28 mouse cellular contexts compared by ENCODE assay signal in the genomic region with DNA sequence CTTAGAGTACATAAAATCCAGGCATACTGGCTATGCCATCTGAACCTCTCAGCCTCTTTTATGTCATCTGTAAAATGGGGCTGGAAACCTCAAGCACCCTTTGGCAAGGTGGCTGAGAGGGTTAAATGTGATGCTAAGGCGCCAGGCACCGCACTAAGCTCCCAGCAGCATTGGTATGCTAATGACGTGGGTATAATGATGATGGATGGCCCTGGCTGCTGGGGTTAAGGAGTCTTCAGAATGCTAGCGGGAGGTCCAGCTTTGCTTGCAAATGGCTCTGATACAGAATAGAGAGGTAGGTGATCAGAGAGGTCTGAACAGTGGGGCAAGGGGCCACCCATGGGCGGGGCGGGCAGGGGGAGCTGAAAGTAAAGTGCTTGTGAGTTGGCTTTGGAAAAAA.
DNase-seq lines count a peak whose midpoint lies in the region; ATAC-seq and TF ChIP-seq lines count a peak whose summit lies in the region.
"Had no signal": no experiment of that assay in that cellular context is flagged by ENCODE, and none has a peak within 500 bp of the region (broad histone marks: within the 10 kb centered on the region; RNA-seq: fewer than 3 reads in every experiment).

No protein-coding gene starts in this region.

- H3K4me3 ChIP-seq in hindbrain, embryonic 11.5 days (ENCODE audit: low read depth, low read length): no peak overlapping the region
- H3K4me3 ChIP-seq in hindbrain, embryonic 12.5 days: no peak overlapping the region
- H3K4me3 ChIP-seq in neural tube, embryonic 11.5 days (ENCODE audit: low read depth, low read length): no peak overlapping the region
- H3K4me3 ChIP-seq in midbrain, embryonic 14.5 days (replicated peaks; ENCODE audit: low read depth, low read length): no peak overlapping the region
- no peak overlapping the region for H3K4me3 ChIP-seq in lung, postnatal 0 days (ENCODE audit: low read depth, low read length)
- H3K4me3 ChIP-seq: embryonic facial prominence, embryonic 12.5 days; liver, embryonic 15.5 days; neural tube, embryonic 15.5 days had no signal

- TF ChIP-seq CTCF in brain, embryonic 14.5 days (IDR thresholded peaks at IDR 0.05; ENCODE audit: borderline replicate concordance, extremely low read depth, insufficient read depth, insufficient read length): no peak
- no peak for TF ChIP-seq CTCF in lung, postnatal 0 days (IDR thresholded peaks at IDR 0.05)

- WGBS in hindbrain, embryonic 11.5 days: 2% methylated on average over 6 of the region's 6 CpGs
- WGBS in hindbrain, embryonic 12.5 days: 6% methylated on average over 6 of the region's 6 CpGs
- WGBS in neural tube, embryonic 11.5 days: 3% methylated on average over 6 of the region's 6 CpGs
- WGBS in midbrain, embryonic 14.5 days: 4% methylated on average over 6 of the region's 6 CpGs
- 24% methylated on average over 6 of the region's 6 CpGs for WGBS in lung, postnatal 0 days

- no peaks in the 10 kb centered on the region for H3K27me3 ChIP-seq in hindbrain, embryonic 11.5 days (ENCODE audit: control insufficient read depth, insufficient read depth, low read length)
- H3K27me3 ChIP-seq in hindbrain, embryonic 12.5 days: 0 out of 2 replicates have a peak, but pooled peaks cover 3% of the 10 kb centered on the region
- no peaks in the 10 kb centered on the region for H3K27me3 ChIP-seq in neural tube, embryonic 11.5 days (ENCODE audit: control insufficient read depth, insufficient read depth, low read length)
- no peaks in the 10 kb centered on the region for H3K27me3 ChIP-seq in midbrain, embryonic 14.5 days (ENCODE audit: control insufficient read depth, insufficient read depth, low read length)
- H3K27me3 ChIP-seq in lung, postnatal 0 days (replicated peaks; ENCODE audit: insufficient read depth, low read length): no peaks in the 10 kb centered on the region
- H3K27me3 ChIP-seq: embryonic facial prominence, embryonic 12.5 days; liver, embryonic 15.5 days had no signal

- no peaks in the 10 kb centered on the region for H3K36me3 ChIP-seq in hindbrain, embryonic 11.5 days (ENCODE audit: control insufficient read depth, insufficient read depth, low read length)
- H3K36me3 ChIP-seq in hindbrain, embryonic 12.5 days: no peaks in the 10 kb centered on the region
- no peaks in the 10 kb centered on the region for H3K36me3 ChIP-seq in neural tube, embryonic 11.5 days (ENCODE audit: control insufficient read depth, insufficient read depth, low read length)
- H3K36me3 ChIP-seq in midbrain, embryonic 14.5 days (ENCODE audit: control insufficient read depth, insufficient read depth, low read length): no peaks in the 10 kb centered on the region
- H3K36me3 ChIP-seq in lung, postnatal 0 days (ENCODE audit: insufficient read depth, low read length): no peaks in the 10 kb centered on the region
- H3K36me3 ChIP-seq: embryonic facial prominence, embryonic 12.5 days; liver, embryonic 15.5 days; neural tube, embryonic 15.5 days had no signal

- H3K4me1 ChIP-seq in hindbrain, embryonic 11.5 days (replicated peaks; ENCODE audit: control insufficient read depth, insufficient read depth, low read length): peaks cover 5% of the 10 kb centered on the region
- peaks cover 12% of the 10 kb centered on the region for H3K4me1 ChIP-seq in hindbrain, embryonic 12.5 days
- H3K4me1 ChIP-seq in neural tube, embryonic 11.5 days (ENCODE audit: control insufficient read depth, insufficient read depth, low read length): peaks cover 6% of the 10 kb centered on the region; the same call in 1 of the 2 replicates
- H3K4me1 ChIP-seq in midbrain, embryonic 14.5 days (ENCODE audit: control insufficient read depth, insufficient read depth, low read length): 0 out of 2 replicates have a peak, but pooled peaks cover 4% of the 10 kb centered on the region
- no peaks in the 10 kb centered on the region for H3K4me1 ChIP-seq in lung, postnatal 0 days (ENCODE audit: insufficient read depth, low read depth, low read length)
- H3K4me1 ChIP-seq: embryonic facial prominence, embryonic 12.5 days; liver, embryonic 15.5 days; neural tube, embryonic 15.5 days had no signal

- no peak overlapping the region for H3K27ac ChIP-seq in hindbrain, embryonic 11.5 days (ENCODE audit: low read depth, low read length)
- H3K27ac ChIP-seq in hindbrain, embryonic 12.5 days: no peak overlapping the region
- no peak overlapping the region for H3K27ac ChIP-seq in neural tube, embryonic 11.5 days (ENCODE audit: low read depth, low read length)
- H3K27ac ChIP-seq in midbrain, embryonic 14.5 days (replicated peaks; ENCODE audit: low read depth, low read length): no peak overlapping the region
- H3K27ac ChIP-seq in lung, postnatal 0 days (ENCODE audit: low read length): no peak overlapping the region
- H3K27ac ChIP-seq: embryonic facial prominence, embryonic 12.5 days; kidney, postnatal 0 days; liver, embryonic 15.5 days; neural tube, embryonic 15.5 days had no signal

- TF ChIP-seq EP300 in lung, postnatal 0 days (IDR thresholded peaks at IDR 0.05): no peak

- peak; percentile 57 for ATAC-seq in hindbrain, embryonic 11.5 days (ENCODE audit: low FRiP score)
- ATAC-seq in hindbrain, embryonic 12.5 days (ENCODE audit: low FRiP score): no peak
- ATAC-seq in neural tube, embryonic 11.5 days (ENCODE audit: insufficient read depth, low FRiP score, low TSS enrichment): no peak
- no peak for ATAC-seq in midbrain, embryonic 14.5 days (ENCODE audit: low FRiP score, low TSS enrichment)
- no peak for ATAC-seq in lung, postnatal 0 days
- ATAC-seq: forebrain, embryonic 14.5 days; intestine, embryonic 16.5 days had no signal

- no peak for TF ChIP-seq POLR2A in brain, embryonic 14.5 days (IDR thresholded peaks at IDR 0.05; ENCODE audit: borderline replicate concordance, extremely low read depth, insufficient read depth, insufficient read length, poor library complexity, severe bottlenecking)

- H3K4me2 ChIP-seq in hindbrain, embryonic 11.5 days (replicated peaks; ENCODE audit: low read depth, low read length): no peak overlapping the region
- no peak overlapping the region for H3K4me2 ChIP-seq in hindbrain, embryonic 12.5 days (replicated peaks)
- H3K4me2 ChIP-seq in neural tube, embryonic 11.5 days (ENCODE audit: low read depth): no peak overlapping the region
- H3K4me2 ChIP-seq in midbrain, embryonic 14.5 days (ENCODE audit: low read length): no peak overlapping the region
- H3K4me2 ChIP-seq in lung, postnatal 0 days (replicated peaks; ENCODE audit: low read depth, low read length): no peak overlapping the region
- H3K4me2 ChIP-seq: embryonic facial prominence, embryonic 12.5 days; heart, embryonic 11.5 days; liver, embryonic 15.5 days; lung, embryonic 14.5 days; neural tube, embryonic 15.5 days had no signal

- DNase-seq in hindbrain, embryonic 11.5 days (ENCODE audit: low spot score): peak; percentile 74
- DNase-seq in neural tube, embryonic 11.5 days (ENCODE audit: low spot score): peak; percentile 53
- no peak for DNase-seq in neural tube, embryonic 10.5 days (ENCODE audit: extremely low spot score, low spot score)
- DNase-seq in brain, embryonic 14.5 days (ENCODE audit: low read depth): peak; percentile 48
- DNase-seq in midbrain, embryonic 14.5 days: peak; percentile 40
- DNase-seq in urinary bladder, postnatal 36 days (ENCODE audit: low spot score in 2 of 2): no peak
- DNase-seq in lung, postnatal 0 days (ENCODE audit: low spot score): no peak
- DNase-seq: adrenal gland, postnatal 14 days; cerebellum, adult 11-12 months; cerebellum, adult 9-11 months; gastrocnemius, postnatal 25 days; heart, adult 18-20 months; heart, postnatal 36 days; kidney, adult 8-10 months; layer of hippocampus, adult 9-11 months; lung, embryonic 14.5 days; retina, postnatal 1 day; right cerebral cortex, postnatal 4 days; thymus, adult 2 months; thymus, postnatal 36 days had no signal

- H3K9ac ChIP-seq in hindbrain, embryonic 11.5 days (ENCODE audit: low read depth, low read length): no peak overlapping the region
- H3K9ac ChIP-seq in hindbrain, embryonic 12.5 days: no peak overlapping the region
- no peak overlapping the region for H3K9ac ChIP-seq in neural tube, embryonic 11.5 days (ENCODE audit: low read length)
- no peak overlapping the region for H3K9ac ChIP-seq in midbrain, embryonic 14.5 days (replicated peaks; ENCODE audit: low read length)
- no peak overlapping the region for H3K9ac ChIP-seq in lung, postnatal 0 days (replicated peaks; ENCODE audit: low read depth)
- H3K9ac ChIP-seq: embryonic facial prominence, embryonic 12.5 days; liver, embryonic 15.5 days; lung, embryonic 14.5 days; neural tube, embryonic 15.5 days had no signal

- H3K9me3 ChIP-seq in hindbrain, embryonic 11.5 days (ENCODE audit: control insufficient read depth, low read length): no peaks in the 10 kb centered on the region
- no peaks in the 10 kb centered on the region for H3K9me3 ChIP-seq in hindbrain, embryonic 12.5 days (replicated peaks)
- H3K9me3 ChIP-seq in neural tube, embryonic 11.5 days (ENCODE audit: control insufficient read depth, low read length): no peaks in the 10 kb centered on the region
- 0 out of 2 replicates have a peak, but pooled peaks cover 8% of the 10 kb centered on the region for H3K9me3 ChIP-seq in midbrain, embryonic 14.5 days (ENCODE audit: control insufficient read depth, low read length)
- H3K9me3 ChIP-seq in lung, postnatal 0 days (ENCODE audit: low read length): no peaks in the 10 kb centered on the region
- H3K9me3 ChIP-seq: liver, embryonic 15.5 days; neural tube, embryonic 15.5 days had no signal

Comparison
In these comparisons a context has a peak if more than half of its experiments do, and no peak if none do; other contexts are left out.
1. DNase-seq: peak in hindbrain, embryonic 11.5 days (single experiment), neural tube, embryonic 11.5 days (single experiment), brain, embryonic 14.5 days (single experiment) and midbrain, embryonic 14.5 days (single experiment); none in neural tube, embryonic 10.5 days (single experiment), urinary bladder, postnatal 36 days (0 of 2) and lung, postnatal 0 days (single experiment).